Mouse (Mus musculus) thymus, adult 2 months (tissue): ENCODE data around the gene Plk5. TPM values are rescaled to one million over a fixed set of nuclear protein-coding genes. Genes with fewer than 3 reads are reported as not detected.
A peak's percentile ranks its signal among the peaks of the same experiment; 100 is the strongest.

Experiments
- DNase-seq: peaks from one replicate; pipeline ENCODE4 v3.0.0; 2021
- H3K27ac ChIP-seq: fragments of 200-500 bp; 2 replicates; pipeline ENCODE4 v1.5.1; 2012; ENCODE audit warnings: low read length, control low read depth; ENCODE audit not compliant: control insufficient read depth, insufficient read depth
- H3K27me3 ChIP-seq: fragments of 200-500 bp; 2 replicates; pipeline ENCODE4 v1.6.1; 2012; ENCODE audit warnings: mild to moderate bottlenecking, low read length, moderate library complexity, mixed read lengths; ENCODE audit not compliant: control insufficient read depth, insufficient read depth
- H3K36me3 ChIP-seq: fragments of 200-500 bp; 2 replicates; pipeline ENCODE4 v1.6.1; 2012; ENCODE audit warnings: mild to moderate bottlenecking, low read length, moderate library complexity; ENCODE audit not compliant: control insufficient read depth, insufficient read depth
- H3K4me1 ChIP-seq: fragments of 200-500 bp; replicated peaks from 2 replicates; pipeline ENCODE4 v1.6.1; 2012; ENCODE audit warnings: low read length; ENCODE audit not compliant: control insufficient read depth, insufficient read depth
- H3K4me3 ChIP-seq: fragments of 200-500 bp; 2 replicates; pipeline ENCODE4 v1.5.1; 2012; ENCODE audit warnings: mild to moderate bottlenecking, low read length, control low read depth, moderate library complexity; ENCODE audit not compliant: control insufficient read depth, insufficient read depth
- CTCF ChIP-seq: fragments of 200-500 bp; IDR thresholded peaks from 2 replicates; pipeline ENCODE4 v1.5.1; 2012; ENCODE audit warnings: mild to moderate bottlenecking, control low read depth, low read length, moderate library complexity, borderline replicate concordance; ENCODE audit not compliant: control insufficient read depth, poor library complexity, insufficient read depth; ENCODE audit errors: extremely low read depth
- POLR2A ChIP-seq: fragments of 200-500 bp; IDR thresholded peaks from 2 replicates; pipeline ENCODE4 v1.6.1; 2012; ENCODE audit warnings: mild to moderate bottlenecking, low read length, control low read depth, moderate library complexity; ENCODE audit not compliant: control insufficient read depth, poor library complexity, insufficient read depth; ENCODE audit errors: extremely low read depth
- WGBS: fragments of 180-500 bp; shearing (Covaris S2); methylation state at CpG from one replicate; pipeline ENCODE4 v1.1.7; 2018; 5-methylcytosine and 5-hydroxymethylcytosine counted together
- polyA plus RNA-seq: library from polyadenylated mRNA; depleted of rRNA; stranded (reverse); fragments of >200 nt; gene quantifications from 2 replicates; pipeline ENCODE4 v1.2.3, GENCODE M21; 2012

Plk5 gene
- polyA plus RNA-seq, 1 experiment, result 0.22 TPM

DNA sequence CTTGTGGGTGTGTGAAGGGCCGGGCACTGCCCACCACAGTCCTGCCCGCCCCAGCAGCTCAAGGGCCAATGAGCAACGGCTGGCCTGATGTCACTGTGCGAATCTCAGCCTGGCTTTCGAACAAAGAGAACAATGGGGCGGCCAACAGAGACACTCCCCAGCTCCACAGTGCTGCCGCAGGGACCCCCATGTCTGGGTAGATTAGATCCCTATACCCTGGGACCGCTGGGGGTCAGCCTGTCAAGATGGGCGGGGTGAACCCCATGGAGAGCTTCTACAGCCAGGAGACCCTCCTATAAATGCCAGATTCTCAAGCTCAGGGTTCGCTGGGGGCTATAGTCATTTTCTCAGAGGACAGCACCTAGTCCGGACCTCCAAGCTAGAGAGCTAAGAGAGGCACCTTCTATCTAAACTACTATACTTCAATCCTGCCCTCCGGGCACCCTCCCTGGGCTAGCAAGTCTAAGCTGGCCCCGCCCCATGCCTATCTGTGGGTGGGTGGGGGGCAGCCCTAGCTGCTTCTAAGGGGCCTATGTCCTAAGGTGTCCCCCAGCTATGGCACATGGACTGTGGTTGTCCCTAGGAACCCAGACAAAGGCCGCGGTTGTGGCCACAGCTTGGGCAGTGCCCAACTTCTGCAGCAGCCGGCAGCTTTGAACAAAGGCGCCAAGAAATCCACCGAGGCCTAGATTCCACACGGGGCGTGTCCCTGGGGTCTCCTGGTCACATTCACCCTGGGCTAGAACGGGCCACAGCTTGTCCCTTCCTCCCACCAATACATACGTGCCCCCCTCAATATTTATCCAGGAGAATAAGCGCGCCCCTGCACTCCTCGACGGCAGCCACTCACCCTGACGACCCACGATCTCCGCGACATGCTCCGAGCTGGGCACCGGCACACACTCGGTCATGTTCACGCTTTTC, 29.8 kb downstream of the Plk5 start:
- TF ChIP-seq CTCF (no peak), POLR2A (0 out of 2 replicates have a peak, but pooled peaks have one; percentile 10)
- DNase-seq, result no peak
- H3K36me3 ChIP-seq, result peaks cover 12% of the 10 kb centered on the region
- H3K27me3 ChIP-seq, result peaks cover 8% of the 10 kb centered on the region; the same call in 1 of the 2 replicates
- WGBS, result 46% methylated on average over 34 of the region's 34 CpGs
- H3K4me1 ChIP-seq, result peaks cover 35% of the 10 kb centered on the region
- H3K4me3 ChIP-seq, result peak overlapping the region; percentile 50
- no peak overlapping the region for H3K27ac ChIP-seq

DNA sequence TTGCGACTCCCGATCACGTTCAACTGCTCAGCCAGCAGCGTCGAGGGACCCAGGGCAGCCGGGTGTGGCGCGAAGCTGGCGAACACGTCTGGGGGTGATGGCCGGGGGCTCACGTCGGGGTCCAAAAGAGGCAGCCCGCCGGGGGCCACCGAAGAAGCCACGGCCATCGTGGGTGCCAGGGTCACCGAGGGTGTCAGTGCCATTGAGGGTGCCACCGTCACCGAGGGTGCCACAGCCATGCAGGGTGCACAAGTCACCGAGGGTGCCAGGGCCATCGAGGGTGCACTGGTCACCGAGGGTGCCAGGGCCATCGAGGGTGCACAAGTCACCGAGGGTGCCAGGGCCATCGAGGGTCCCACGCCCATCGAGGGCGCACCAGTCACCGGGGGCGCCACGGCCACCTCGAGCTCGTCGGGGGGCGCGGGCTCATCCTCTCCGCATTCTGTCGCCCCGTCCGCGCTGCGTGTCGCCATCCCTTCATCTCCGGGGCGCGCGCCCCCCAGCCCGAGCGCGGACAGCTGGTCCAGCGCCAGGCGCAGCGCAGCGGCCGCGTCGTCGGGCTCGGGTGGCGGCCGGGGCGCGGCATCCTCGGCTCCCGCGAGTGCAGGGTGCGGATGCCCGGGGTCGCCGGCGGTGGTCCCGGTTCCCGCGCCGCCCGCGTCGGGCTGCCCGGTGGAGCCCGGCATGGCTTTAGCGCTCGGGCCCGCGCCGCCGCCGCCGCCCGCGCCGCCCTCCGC, 30.6 kb downstream of the Plk5 start:
- peaks cover 35% of the 10 kb centered on the region for H3K4me1 ChIP-seq
- DNase-seq, result peak; percentile 31
- H3K27me3 ChIP-seq, result peaks cover 8% of the 10 kb centered on the region; the same call in 1 of the 2 replicates
- no peak overlapping the region for H3K27ac ChIP-seq
- peaks cover 10% of the 10 kb centered on the region; the same call in 1 of the 2 replicates for H3K36me3 ChIP-seq
- peak overlapping the region; percentile 50 for H3K4me3 ChIP-seq
- TF ChIP-seq CTCF, result no peak
- 0 out of 2 replicates have a peak, but pooled peaks have one; percentile 4 for TF ChIP-seq POLR2A
- 7% methylated on average over 94 of the region's 94 CpGs for WGBS

DNA sequence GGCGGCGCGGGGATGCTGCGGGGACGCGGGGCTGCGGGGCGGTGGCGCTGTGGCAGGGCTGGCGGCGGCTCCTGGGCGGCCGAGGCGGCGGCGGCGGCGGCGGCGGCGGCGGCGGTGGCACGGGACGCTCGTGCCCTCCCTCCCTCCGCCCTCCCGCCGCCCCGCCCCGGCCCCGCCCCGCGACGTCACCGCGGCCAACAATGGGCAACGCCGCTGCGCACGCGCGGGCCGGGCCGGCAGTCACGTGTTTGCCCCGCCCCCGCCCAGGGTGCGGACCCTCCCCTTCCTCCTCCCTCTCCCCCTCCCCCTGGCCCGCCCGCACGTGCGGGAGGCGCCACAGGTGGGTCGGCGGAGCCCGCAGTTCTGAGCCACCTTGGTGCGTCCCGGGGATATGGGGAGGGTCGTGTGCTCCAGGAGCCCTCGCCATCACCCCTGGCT, 31.3 kb downstream of the Plk5 start, which contains the start of gene Mex3d:
Gene Mex3d, minus strand, starts transcription at position 138 of the 438 bp plus-strand sequence.
- no peak within 1 kb of the TSS for H3K27ac ChIP-seq
- H3K4me3 ChIP-seq, result peak within 1 kb of the TSS; percentile 79
- peaks cover 8% of the 10 kb centered on the region; the same call in 1 of the 2 replicates for H3K27me3 ChIP-seq
- H3K36me3 ChIP-seq, result peaks cover 13% of the 10 kb centered on the region
- peak; percentile 88 for DNase-seq
- peaks cover 35% of the 10 kb centered on the region for H3K4me1 ChIP-seq
- TF ChIP-seq CTCF (no peak), POLR2A (no peak)
- 22% methylated on average over 54 of the region's 61 CpGs for WGBS

DNA sequence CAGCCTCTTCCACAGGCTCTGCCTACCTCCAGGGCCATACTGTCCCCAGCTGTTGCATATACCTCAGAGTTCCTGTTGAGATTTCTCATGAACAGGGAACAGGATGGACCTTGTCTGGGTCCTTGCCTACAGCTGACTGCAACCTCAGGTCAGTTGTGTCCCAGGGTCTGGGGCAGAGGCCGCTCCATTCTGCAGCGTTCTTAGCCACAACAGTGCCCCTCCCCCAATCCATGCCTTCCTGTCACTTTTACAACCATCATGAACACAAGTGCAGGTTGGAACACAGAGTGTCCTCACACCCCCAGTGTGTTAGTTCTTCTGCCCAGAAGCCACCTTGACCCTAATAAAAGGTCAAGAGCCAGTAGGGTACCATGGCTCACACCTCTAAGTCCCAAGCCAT, 32.5 kb downstream of the Plk5 start:
- no peak for TF ChIP-seq CTCF
- TF ChIP-seq POLR2A, result no peak
- no peak for DNase-seq
- Histone ChIP-seq H3K4me3 (no peak overlapping the region), H3K36me3 (peaks cover 24% of the 10 kb centered on the region), H3K27me3 (peaks cover 8% of the 10 kb centered on the region; the same call in 1 of the 2 replicates), H3K27ac (no peak overlapping the region), H3K4me1 (peaks cover 35% of the 10 kb centered on the region)
- 58% methylated on average over 2 of the region's 2 CpGs for WGBS

DNA sequence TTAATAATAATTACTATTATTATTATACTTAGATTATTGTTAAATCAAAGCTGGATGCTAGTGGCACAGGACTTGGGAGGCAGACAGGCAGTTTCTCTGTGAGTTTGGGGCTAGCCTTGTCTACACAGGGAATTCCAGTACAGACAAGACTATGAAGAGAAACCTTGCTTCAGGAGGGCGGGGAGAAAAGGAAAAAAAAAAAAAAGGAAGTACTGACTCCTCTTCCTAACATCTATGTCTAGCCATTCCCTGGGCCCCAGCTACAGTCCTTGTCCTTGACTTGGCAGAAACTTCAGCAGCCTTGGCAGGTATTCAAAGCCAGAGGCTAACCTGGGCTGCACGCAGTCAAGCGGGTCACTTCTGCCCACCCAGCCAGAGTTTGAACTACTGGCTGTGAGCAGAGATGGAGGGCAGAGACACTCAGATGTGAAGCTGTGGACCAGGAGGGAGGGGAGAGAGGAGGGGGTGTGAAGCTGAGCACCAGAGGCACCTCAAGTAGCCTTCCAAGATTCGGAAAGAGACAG, 33.0 kb downstream of the Plk5 start:
- no peak overlapping the region for H3K4me3 ChIP-seq
- no peak overlapping the region for H3K27ac ChIP-seq
- TF ChIP-seq POLR2A (no peak), CTCF (no peak)
- DNase-seq, result no peak
- WGBS, result 69% methylated on average over 4 of the region's 4 CpGs
- H3K36me3 ChIP-seq, result peaks cover 30% of the 10 kb centered on the region
- peaks cover 35% of the 10 kb centered on the region for H3K4me1 ChIP-seq
- peaks cover 8% of the 10 kb centered on the region; the same call in 1 of the 2 replicates for H3K27me3 ChIP-seq

DNA sequence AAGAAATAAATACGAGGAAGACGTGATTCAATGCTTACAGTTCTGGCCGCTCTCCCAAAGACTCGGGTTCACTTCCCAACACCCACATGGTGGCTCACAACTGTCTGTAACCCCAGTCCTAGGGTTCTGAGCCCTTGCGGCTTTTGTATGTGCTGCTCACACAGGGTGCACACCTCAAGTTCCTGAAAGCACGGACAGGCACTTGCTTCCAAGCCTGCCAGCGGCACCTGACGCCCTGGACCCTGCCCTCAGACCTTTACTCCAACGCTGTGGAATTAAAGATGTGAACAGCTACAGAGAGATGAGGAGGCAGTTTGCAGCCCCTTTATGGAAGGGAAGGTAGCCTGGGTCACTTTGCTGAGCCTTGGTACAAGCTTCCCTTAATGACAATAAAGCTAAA, 34.4 kb downstream of the Plk5 start:
- WGBS, result 92% methylated on average over 9 of the region's 9 CpGs
- H3K27ac ChIP-seq, result no peak overlapping the region
- peaks cover 38% of the 10 kb centered on the region for H3K36me3 ChIP-seq

More for the DNA sequence above, 34.4 kb downstream of the Plk5 start:
- H3K27me3 ChIP-seq, result peaks cover 8% of the 10 kb centered on the region; the same call in 1 of the 2 replicates
- DNase-seq, result no peak
- H3K4me3 ChIP-seq, result no peak overlapping the region
- H3K4me1 ChIP-seq, result peaks cover 26% of the 10 kb centered on the region
- TF ChIP-seq CTCF (no peak), POLR2A (no peak)
